Mouse (Mus musculus) limb, embryonic 12.5 days (tissue): ENCODE measurements at regions not wholly inside any gene's neighbourhood (a gene's known extent, or its start where the extent isn't known, plus 50 kb on each side); places are given as distances from the start of the nearest gene placed in this dataset.

ENCODE experiments used
- ATAC-seq: fragments of 200-750 bp; cut with Nextera tagmentation; 2 replicates; pipeline ENCODE4 v1.8.0; 2017; ENCODE audit warnings: low read depth, moderate TSS enrichment; ENCODE audit not compliant: insufficient number of reproducible peaks, insufficient read depth, low FRiP score, low TSS enrichment
- H3K27ac ChIP-seq: fragments of 300-500 bp; sonication (generic); 2 replicates; pipeline ENCODE4 v1.5.1; 2016; ENCODE audit warnings: mild to moderate bottlenecking, moderate library complexity
- H3K27me3 ChIP-seq: fragments of 300-500 bp; sonication (generic); 2 replicates; pipeline ENCODE4 v1.6.1; 2016; ENCODE audit warnings: mild to moderate bottlenecking, moderate library complexity
- H3K36me3 ChIP-seq: fragments of 300-500 bp; sonication (generic); 2 replicates; pipeline ENCODE4 v1.6.1; 2016; ENCODE audit warnings: mild to moderate bottlenecking, moderate library complexity
- H3K4me1 ChIP-seq: fragments of 300-500 bp; sonication (generic); replicated peaks from 2 replicates; pipeline ENCODE4 v1.6.1; 2016
- H3K4me2 ChIP-seq: fragments of 300-500 bp; sonication (generic); 2 replicates; pipeline ENCODE4 v1.6.1; 2016; ENCODE audit warnings: mild to moderate bottlenecking, moderate library complexity
- H3K4me3 ChIP-seq: fragments of 300-500 bp; sonication (generic); replicated peaks from 2 replicates; pipeline ENCODE4 v1.5.1; 2016; ENCODE audit warnings: mild to moderate bottlenecking
- H3K9ac ChIP-seq: fragments of 300-500 bp; sonication (generic); replicated peaks from 2 replicates; pipeline ENCODE4 v1.6.1; 2016; ENCODE audit warnings: mild to moderate bottlenecking, moderate library complexity
- H3K9me3 ChIP-seq: fragments of 300-500 bp; sonication (generic); 2 replicates; pipeline ENCODE4 v1.6.1; 2016; ENCODE audit warnings: mild to moderate bottlenecking, moderate library complexity
- WGBS: fragments of 180-500 bp; shearing (Covaris S2); methylation state at CpG from one replicate; pipeline ENCODE4 v1.1.7; 2016; 5-methylcytosine and 5-hydroxymethylcytosine counted together

DNA sequence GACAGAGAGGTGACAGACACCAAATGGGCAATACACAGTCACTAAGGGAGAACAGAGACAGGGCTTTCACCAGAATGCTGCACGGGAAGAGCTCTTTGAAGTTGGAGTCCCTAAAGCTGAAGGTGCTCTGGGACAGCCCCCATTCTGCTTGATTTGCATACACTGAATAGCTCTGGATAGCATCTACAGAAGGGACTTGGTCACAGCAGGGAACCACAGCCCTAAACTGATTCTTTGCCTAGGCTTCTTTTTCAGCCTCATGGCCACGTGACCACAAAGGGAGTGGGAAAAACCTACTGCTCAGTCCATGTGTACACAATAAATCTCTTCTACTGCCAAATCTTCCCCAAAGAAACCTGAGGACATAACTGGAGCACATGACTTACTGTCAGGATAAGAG, 221.3 kb downstream of the Opa1 start:
- Histone ChIP-seq H3K36me3 (no peaks in the 10 kb centered on the region), H3K27me3 (no peaks in the 10 kb centered on the region), H3K27ac (no peak overlapping the region), H3K4me1 (peaks cover 17% of the 10 kb centered on the region), H3K9ac (no peak overlapping the region), H3K4me2 (no peak overlapping the region), H3K9me3 (no peaks in the 10 kb centered on the region), H3K4me3 (no peak overlapping the region)
- 12% methylated on average over 2 of the region's 2 CpGs for WGBS
- ATAC-seq, result peak; percentile 47

DNA sequence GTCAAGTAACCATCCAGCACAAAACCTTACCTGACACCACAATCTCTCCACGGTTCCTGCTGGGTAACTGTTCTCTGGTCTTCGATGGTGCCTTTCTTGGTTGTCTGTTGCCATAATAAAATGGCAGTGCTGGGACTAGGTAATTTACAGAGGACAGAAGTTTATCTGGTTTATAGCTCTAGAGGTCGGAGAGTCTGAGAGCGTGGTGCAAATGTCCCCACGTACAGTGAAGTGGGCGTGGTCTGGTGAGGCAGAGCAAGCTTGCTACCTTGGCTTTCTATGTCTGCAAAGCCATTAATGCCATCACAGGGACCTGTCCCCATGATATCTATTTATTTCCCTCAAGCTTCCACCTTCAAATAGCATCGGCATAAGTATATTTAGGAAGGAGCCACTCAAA, 223.0 kb downstream of the Opa1 start:
- Histone ChIP-seq H3K27me3 (no peaks in the 10 kb centered on the region), H3K9me3 (no peaks in the 10 kb centered on the region), H3K4me2 (no peak overlapping the region), H3K9ac (no peak overlapping the region), H3K4me1 (peaks cover 15% of the 10 kb centered on the region), H3K36me3 (no peaks in the 10 kb centered on the region), H3K27ac (no peak overlapping the region), H3K4me3 (no peak overlapping the region)
- no peak for ATAC-seq
- WGBS, result 85% methylated on average over 7 of the region's 7 CpGs

- Histone ChIP-seq H3K36me3 (no peaks in the 10 kb centered on the region), H3K4me1 (peaks cover 10% of the 10 kb centered on the region), H3K27ac (no peak overlapping the region), H3K4me3 (no peak overlapping the region), H3K27me3 (no peaks in the 10 kb centered on the region), H3K9ac (no peak overlapping the region), H3K4me2 (no peak overlapping the region), H3K9me3 (no peaks in the 10 kb centered on the region)
- ATAC-seq, result no peak
- WGBS, result 70% methylated on average over 6 of the region's 6 CpGs
Measured at GRCm38 (mm10) chr16:29802603-29803002, 223.5 kb downstream of the Opa1 start.

DNA sequence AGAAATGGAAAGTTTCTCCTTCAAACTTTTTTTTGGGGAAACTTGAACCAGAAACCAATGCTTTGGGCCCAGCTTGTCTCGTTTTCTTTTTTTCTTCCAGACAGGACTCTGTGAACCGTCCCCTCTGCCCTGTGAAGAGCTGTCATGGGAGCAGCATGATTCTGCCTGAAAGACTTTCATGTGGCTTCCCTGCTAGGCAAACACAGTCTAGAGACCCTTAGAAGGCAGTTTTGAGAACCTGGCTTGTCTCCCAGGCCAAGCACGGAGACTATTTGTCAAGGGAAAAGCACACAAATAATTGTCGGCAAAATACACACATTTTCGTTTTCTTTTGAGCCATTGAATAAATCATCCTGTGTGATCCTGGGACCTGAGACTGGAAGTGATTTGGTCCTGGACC, 228.7 kb downstream of the Opa1 start:
- no peak overlapping the region for H3K4me3 ChIP-seq
- peaks cover 9% of the 10 kb centered on the region for H3K4me1 ChIP-seq
- no peak overlapping the region for H3K4me2 ChIP-seq
- H3K9ac ChIP-seq, result no peak overlapping the region
- 57% methylated on average over 5 of the region's 5 CpGs for WGBS
- no peaks in the 10 kb centered on the region for H3K27me3 ChIP-seq
- H3K9me3 ChIP-seq, result no peaks in the 10 kb centered on the region
- H3K27ac ChIP-seq, result no peak overlapping the region
- no peak for ATAC-seq
- no peaks in the 10 kb centered on the region for H3K36me3 ChIP-seq

DNA sequence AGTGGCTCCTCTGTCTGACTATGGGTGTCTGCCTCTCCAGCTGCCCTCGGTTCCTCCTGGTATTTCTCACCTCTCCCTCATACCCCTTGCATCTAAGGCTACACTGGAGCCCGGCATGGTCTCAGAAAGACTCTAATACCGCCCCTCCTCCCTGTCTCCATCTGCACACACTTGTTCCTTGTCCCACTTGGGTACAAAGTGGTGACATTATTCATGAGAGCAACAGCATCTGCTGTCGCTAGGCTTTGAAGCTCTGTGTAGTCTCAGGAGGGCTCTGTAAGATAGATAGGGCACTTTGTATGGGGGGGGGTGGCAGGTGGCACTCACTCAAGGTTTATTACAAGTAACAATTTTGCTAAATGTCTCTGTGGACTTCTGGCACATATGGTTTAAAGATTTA, 229.7 kb downstream of the Opa1 start:
- H3K4me1 ChIP-seq, result peaks cover 18% of the 10 kb centered on the region
- H3K4me2 ChIP-seq, result no peak overlapping the region
- 61% methylated on average over 4 of the region's 4 CpGs for WGBS
- H3K9ac ChIP-seq, result no peak overlapping the region
- no peaks in the 10 kb centered on the region for H3K9me3 ChIP-seq
- no peak for ATAC-seq
- H3K36me3 ChIP-seq, result no peaks in the 10 kb centered on the region
- no peak overlapping the region for H3K27ac ChIP-seq
- no peak overlapping the region for H3K4me3 ChIP-seq
- no peaks in the 10 kb centered on the region for H3K27me3 ChIP-seq

DNA sequence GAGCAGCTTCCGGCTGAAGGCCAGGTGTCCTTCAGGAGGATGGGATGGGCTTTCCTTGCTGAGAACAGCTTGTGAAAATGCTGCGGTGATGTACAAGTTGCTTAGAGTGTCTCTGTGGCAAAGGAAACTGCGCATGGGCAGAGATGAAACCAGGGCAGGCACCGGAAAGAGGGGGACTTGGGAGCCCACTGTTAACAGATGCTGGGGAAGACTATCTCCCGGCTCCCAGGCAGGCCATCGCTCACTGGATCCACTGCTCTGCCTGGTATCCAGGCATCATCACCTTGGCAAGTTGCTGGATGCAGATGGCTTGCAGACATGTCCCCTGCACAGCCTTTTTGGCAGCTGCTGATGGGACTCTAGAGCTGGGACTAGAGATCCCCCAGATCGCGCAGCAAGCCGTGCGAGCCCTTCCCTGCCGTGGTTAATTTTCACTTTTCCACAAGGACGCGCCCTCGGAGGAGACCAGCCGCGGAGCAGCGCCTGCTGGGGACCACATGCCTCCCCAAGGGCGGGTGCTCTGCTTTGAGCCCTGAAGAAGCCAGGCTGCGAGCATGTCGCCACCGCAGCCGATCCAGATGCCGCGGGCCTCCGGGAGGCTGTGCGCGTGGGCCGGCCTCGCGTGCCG, 234.4 kb downstream of the Opa1 start:
- peaks cover 38% of the 10 kb centered on the region for H3K4me1 ChIP-seq
- WGBS, result 5% methylated on average over 31 of the region's 31 CpGs

DNA sequence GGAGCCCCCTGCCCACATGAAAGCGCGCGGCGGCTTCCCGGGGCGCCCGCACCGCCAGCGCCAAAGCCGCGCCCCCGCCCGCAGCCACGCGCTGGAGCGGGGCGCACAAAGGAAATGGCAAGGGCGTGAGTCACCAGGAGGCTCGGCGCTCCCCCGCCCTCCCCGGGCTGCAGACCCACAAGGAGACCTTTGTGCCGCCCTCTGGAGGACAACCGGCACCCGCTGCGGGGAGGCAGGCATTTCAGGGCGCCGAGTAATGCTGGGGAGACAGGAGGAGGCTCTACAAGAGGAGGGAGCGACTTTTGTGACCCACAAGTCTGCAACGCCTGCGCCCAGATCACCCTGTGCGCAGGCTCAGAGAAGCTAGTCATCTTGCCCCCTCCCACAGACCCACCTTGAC, 234.9 kb downstream of the Opa1 start:
- H3K9me3 ChIP-seq, result no peaks in the 10 kb centered on the region
- WGBS, result under 1% methylated on average over 32 of the region's 32 CpGs
- H3K4me1 ChIP-seq, result peaks cover 36% of the 10 kb centered on the region
- no peaks in the 10 kb centered on the region for H3K36me3 ChIP-seq
- peak overlapping the region; percentile 92 for H3K27ac ChIP-seq
- peak; percentile 48 for ATAC-seq
- H3K27me3 ChIP-seq, result peaks cover 11% of the 10 kb centered on the region
- H3K9ac ChIP-seq, result peak overlapping the region; percentile 83
- peak overlapping the region; percentile 54 for H3K4me3 ChIP-seq
- H3K4me2 ChIP-seq, result peak overlapping the region; percentile 96

More for the DNA sequence above, 234.4 kb downstream of the Opa1 start:
- peak overlapping the region; percentile 96 for H3K4me2 ChIP-seq
- peaks cover 11% of the 10 kb centered on the region for H3K27me3 ChIP-seq
- no peaks in the 10 kb centered on the region for H3K9me3 ChIP-seq
- H3K27ac ChIP-seq, result peak overlapping the region; percentile 92
- no peaks in the 10 kb centered on the region for H3K36me3 ChIP-seq
- ATAC-seq, result peak; percentile 32; the same call in 1 of the 2 replicates
- H3K4me3 ChIP-seq, result peak overlapping the region; percentile 54
- peak overlapping the region; percentile 83 for H3K9ac ChIP-seq

DNA sequence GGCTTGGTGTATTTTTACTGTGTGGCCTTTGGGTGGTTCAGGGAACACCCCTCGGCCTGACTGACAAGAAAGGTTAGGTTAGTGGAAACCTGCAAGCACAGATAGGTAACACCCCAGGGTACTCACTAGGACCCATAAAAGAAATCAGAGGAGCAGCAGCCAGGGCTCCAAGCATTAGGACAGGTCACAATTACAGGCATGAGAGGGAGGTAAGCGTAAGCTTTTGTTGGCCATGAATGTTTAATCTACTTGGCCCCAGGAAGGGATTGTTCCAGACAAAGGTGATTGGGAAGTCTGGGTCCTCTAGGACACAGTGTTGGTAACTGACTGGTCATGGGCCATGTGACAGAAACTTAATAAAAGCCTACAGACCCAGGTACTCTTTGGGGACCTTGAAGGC, 235.5 kb downstream of the Opa1 start:
- H3K36me3 ChIP-seq, result no peaks in the 10 kb centered on the region
- no peak overlapping the region for H3K4me3 ChIP-seq
- no peak for ATAC-seq
- peaks cover 34% of the 10 kb centered on the region for H3K4me1 ChIP-seq
- H3K9ac ChIP-seq, result no peak overlapping the region
- WGBS, result 67% methylated on average over 2 of the region's 2 CpGs
- peak overlapping the region; percentile 92 for H3K27ac ChIP-seq
- peaks cover 11% of the 10 kb centered on the region for H3K27me3 ChIP-seq
- no peaks in the 10 kb centered on the region for H3K9me3 ChIP-seq
- peak overlapping the region; percentile 96; the same call in 1 of the 2 replicates for H3K4me2 ChIP-seq

- Histone ChIP-seq H3K4me1 (peaks cover 37% of the 10 kb centered on the region), H3K27me3 (peaks cover 11% of the 10 kb centered on the region), H3K9ac (no peak overlapping the region)
Measured at GRCm38 (mm10) chr16:29815200-29815599, 236.1 kb downstream of the Opa1 start.

GRCm38 (mm10) chr16:29815632-29816337, 236.7 kb downstream of the Opa1 start:
- no peak for ATAC-seq
- Histone ChIP-seq H3K36me3 (no peaks in the 10 kb centered on the region), H3K4me1 (peaks cover 43% of the 10 kb centered on the region), H3K9me3 (no peaks in the 10 kb centered on the region), H3K27ac (no peak overlapping the region), H3K4me2 (no peak overlapping the region), H3K27me3 (peaks cover 11% of the 10 kb centered on the region), H3K4me3 (no peak overlapping the region), H3K9ac (no peak overlapping the region)
- WGBS, result 85% methylated on average over 10 of the region's 10 CpGs

More at GRCm38 (mm10) chr16:29815200-29815599, 236.1 kb downstream of the Opa1 start:
- Histone ChIP-seq H3K36me3 (no peaks in the 10 kb centered on the region), H3K4me3 (no peak overlapping the region), H3K4me2 (no peak overlapping the region), H3K27ac (no peak overlapping the region), H3K9me3 (no peaks in the 10 kb centered on the region)
- ATAC-seq, result no peak
- WGBS, result 78% methylated on average over 2 of the region's 2 CpGs

- 59% methylated on average over 10 of the region's 10 CpGs for WGBS
- no peak overlapping the region for H3K9ac ChIP-seq
- no peaks in the 10 kb centered on the region for H3K36me3 ChIP-seq
- no peak for ATAC-seq
- H3K27ac ChIP-seq, result no peak overlapping the region
- H3K4me3 ChIP-seq, result no peak overlapping the region
- H3K9me3 ChIP-seq, result no peaks in the 10 kb centered on the region
- peaks cover 11% of the 10 kb centered on the region for H3K27me3 ChIP-seq
- H3K4me1 ChIP-seq, result peaks cover 54% of the 10 kb centered on the region
- no peak overlapping the region for H3K4me2 ChIP-seq
Measured at GRCm38 (mm10) chr16:29816681-29817369, 237.7 kb downstream of the Opa1 start.
